Mouse (Mus musculus): ENCODE data around the gene Gm10972.
"Not testable (repeated sequence)": the region's sequence is repeated elsewhere in the genome, so short reads cannot be mapped to it uniquely, and the experiment has no call there.

Gm10972 gene

DNA sequence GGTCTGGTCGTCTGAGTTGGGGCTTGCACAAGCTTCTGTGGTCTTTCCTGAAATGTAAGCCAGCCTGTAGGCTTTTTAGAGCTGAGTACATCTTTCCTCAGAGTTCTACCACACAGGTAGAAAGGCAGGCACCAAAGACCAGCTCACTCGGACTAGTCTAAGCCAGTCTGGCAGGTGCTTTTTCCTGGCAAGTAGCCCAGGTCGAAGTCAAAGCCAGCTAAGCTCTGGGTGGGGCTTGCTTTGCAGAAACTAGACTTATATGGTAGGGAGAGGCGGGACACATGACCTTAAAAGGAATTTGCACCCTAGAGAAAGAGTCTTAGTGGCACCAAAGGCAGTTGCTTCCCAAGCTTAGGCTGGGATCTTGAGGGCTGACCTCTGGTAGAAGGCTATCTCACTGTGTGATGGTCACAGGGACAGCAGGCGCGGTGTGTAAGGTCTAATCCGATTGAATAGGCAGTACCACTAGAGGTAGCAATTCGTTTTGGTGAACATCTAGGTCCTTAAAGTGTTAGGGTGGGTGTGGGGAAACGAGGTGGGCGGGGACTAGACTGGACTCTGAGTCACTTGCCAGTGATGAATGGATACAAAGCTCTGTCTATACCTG is 16.3 kb downstream of the Gm10972 start:
- DNase-seq (ENCODE audit: low spot score) = peak; percentile 7

DNA sequence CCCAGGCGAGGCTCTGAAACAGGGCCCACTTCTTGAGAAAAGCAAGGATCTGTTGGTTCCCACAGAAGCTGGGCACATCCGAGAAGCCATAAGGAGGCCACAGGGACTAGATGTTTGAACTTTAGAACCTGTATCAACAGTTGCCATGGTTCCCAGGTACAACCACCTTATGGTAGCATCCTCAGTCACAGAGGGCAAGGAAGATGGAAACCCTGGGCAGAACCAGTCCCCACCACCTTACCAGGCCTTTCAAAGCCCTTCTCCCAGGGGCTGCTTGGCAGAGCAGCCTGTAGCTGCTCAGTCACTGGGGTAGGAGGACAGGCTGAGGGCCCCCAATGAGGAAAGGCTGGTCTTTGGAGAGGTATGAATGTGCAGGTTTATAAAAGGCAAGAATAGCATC is 17.9 kb downstream of the Gm10972 start:
- DNase-seq (ENCODE audit: low spot score) = not testable (repeated sequence)

DNA sequence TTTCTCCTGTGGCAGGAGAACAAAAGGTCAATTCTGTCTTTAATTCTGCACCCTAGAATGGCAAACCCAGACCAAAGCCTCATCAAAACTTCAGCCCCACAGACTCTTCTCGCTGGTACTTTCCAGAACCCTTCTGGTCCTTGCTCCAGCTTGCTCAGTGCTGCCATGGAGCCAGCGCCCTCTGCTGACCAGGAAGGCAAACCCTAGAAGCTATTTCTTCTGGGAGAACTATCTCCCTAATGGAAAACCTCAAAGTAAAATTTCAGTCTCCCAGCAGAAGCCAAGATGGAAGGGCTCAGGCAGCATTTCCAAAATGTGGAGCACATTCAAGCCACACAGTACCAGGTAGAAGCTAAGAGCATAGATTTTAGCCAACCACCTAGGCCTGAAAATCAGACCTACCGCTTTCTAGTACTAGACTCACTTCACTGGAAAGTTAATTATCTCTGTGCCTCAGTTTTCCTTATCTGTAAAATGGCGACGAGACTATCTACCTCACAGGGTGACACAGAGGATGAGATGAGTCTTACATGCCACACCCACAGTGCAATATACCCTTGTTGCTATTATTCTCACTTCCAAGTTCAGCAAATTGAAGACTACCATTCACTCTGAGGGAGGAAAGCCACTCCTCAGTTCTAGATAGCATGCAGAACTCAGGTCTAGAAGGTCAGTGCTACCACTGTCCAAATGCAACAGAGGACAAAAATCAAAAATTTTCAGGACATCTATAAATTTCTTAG is 22.3 kb downstream of the Gm10972 start:
- DNase-seq (ENCODE audit: low spot score) = not testable (repeated sequence)

DNA sequence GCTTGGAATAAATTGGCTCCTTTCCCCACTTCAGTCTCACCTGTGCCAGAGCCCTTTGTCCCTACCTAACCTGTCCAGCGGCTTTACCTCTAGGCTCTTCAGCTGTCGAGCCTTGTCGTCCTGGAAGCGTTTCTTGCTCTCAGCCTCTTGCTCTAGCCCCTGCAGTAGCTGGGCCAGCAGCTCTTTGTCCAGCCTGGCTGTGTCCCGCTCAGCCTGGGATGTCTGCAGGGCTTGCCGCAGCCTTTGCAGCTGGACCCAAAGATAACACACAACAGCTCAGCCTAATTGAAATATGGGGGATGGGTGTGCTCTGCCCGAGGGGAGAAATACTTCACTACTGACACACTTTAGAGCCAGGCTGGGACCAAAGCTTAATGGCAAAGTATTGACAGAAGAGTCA is 23.0 kb downstream of the Gm10972 start:
- DNase-seq (ENCODE audit: low spot score) = peak; percentile 11

DNA sequence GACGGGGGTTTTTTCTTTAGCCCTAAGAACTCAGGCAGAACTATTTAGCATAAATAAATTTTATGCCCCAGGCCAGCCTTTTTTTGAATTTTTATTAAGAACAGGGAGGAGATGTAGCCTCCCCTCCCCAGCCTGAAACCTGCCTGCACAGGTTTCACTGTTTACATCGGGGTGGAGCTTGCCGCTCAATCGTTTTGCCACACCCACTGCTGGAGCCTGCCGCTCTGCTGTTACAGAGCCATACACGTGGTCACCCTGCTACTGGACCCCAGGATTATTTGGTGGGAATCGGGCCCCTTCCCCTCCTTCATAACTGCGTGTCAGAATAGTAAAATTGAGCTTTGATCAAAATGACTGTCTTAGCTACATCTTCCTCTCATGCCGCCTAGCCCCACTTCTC is 32.2 kb downstream of the Gm10972 start:
- DNase-seq (ENCODE audit: low spot score) = not testable (repeated sequence)

DNA sequence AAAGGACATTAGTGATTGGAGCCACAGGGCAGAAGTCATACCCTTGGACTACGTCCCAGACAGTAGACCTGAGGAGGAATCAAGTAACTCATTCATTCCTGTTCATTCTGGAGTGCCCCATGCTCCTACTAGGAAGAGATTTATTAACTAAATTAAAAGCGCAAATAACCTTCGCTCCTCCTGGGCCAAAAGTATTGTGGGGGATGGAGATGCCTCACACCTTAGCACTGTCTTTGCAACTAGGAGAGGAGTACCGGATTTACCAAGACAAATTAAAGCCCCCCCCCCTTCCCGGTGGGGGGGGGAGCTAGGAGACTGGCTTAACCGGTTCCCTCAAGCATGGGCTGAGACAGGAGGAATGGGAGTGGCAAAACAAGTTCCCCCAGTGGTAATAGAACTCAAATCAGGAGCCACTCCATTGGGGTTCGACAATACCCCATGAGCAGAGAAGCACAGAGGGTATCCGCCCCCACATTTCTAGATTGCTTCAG is 36.5 kb downstream of the Gm10972 start:
- DNase-seq (ENCODE audit: low spot score) = no peak

DNA sequence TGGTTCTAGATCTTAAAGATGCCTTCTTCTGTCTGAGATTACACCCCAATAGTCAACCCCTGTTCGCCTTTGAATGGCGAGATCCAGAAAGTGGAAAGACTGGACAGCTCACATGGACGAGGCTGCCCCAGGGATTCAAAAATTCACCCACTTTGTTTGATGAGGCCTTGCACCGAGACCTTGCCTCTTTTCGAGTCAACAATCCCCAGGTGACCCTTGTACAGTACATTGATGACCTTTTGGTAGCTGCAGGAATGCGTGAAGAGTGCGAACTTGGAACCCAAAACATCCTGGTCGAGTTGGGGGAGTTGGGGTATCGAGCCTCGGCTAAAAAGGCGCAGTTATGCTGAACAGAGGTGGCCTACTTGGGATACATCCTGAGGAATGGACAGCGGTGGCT is 37.1 kb downstream of the Gm10972 start:
- not testable (repeated sequence) for DNase-seq (ENCODE audit: low spot score)

DNA sequence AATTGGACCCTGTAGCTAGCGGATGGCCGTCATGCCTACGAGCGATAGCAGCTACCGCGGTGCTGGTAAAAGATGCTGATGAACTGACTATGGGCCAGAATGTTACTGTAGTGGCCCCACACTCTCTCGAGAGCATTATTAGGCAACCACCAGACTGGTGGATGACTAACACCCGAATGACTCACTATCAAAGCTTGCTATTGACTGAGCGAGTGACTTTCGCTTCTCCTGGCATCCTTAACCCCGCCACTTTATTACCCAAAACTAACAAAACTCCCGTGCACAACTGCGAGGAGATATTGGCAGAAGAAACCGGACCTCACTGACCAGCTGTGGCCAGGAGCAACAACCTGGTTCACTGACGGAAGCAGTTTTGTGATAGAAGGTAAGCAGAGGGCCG is 37.9 kb downstream of the Gm10972 start:
- no peak for DNase-seq (ENCODE audit: low spot score)

DNA sequence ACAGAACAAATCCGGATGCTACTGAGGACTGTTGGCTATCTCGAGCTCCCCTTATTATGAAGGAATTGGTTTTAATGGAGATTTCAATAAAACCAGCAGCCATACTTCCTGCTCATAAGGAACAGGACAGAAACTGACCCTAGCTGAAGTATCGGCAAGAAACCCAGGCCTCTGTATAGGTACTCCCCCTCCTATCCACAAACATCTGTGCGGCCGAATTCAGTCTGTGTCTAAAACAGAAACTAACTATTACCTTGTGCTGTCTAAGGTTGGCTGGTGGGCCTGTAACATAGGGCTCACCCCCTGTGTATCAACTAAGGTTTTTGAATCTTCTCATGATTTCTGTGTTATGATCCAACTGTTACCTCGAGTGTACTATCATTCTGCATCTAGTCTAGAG is 40.7 kb downstream of the Gm10972 start:
- DNase-seq (ENCODE audit: low spot score) = no peak

DNA sequence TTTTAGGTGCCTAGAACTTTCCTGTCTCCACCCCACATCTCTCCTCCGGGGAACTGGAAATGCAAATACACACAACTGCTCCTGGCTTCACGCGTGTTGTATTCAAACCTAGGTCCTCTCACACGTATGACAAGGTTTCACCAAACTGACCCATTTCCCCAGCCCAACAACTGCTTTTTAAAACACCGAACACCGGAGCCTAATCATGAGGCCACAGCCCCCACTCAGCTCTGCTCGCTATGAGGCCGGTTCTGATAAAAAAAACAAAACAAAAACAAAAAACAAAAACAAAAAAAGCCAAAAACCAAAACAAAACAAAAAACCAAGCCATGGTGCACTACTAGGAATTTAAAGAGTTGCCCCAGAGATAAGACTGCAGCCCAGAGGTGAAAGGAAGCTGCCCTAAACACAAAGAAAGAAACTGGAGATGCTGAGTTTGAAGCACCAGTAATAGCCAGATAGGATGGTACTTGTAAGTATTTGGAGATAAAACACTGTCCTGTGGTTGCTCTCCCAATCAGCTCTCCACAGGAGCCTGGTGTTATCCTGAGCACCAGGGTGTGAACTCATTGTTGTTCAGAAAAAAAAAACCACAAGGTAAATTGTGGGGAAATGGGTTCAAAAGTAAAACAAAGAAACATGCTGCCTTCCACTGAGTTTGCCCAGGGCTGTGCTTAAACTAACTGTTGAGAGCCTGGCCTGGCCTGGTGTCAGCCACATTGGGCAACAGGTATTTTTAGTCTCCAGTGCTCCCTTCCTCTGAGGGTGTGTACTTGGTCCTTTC is 43.3 kb downstream of the Gm10972 start:
- DNase-seq (ENCODE audit: low spot score) = not testable (repeated sequence)

DNA sequence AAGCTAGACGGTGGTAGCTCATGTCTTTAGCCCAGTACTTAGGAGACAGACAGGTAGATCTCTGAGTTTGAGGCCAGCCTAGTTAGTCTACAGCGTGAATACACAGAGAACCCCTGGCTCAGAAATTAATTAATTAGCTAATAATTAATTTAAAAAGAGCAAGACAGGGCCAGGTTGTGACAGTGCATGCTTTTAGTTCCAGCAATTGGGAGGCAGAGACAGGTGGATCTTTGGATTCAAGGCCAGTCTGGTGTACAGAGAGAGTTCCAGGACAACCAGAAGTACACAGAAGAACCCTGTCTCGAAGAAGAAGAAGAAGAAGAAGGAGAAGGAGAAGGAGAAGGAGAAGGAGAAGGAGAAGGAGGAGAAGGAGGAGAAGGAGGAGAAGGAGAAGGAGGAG is 45.8 kb downstream of the Gm10972 start:
- not testable (repeated sequence) for DNase-seq (ENCODE audit: low spot score)

DNA sequence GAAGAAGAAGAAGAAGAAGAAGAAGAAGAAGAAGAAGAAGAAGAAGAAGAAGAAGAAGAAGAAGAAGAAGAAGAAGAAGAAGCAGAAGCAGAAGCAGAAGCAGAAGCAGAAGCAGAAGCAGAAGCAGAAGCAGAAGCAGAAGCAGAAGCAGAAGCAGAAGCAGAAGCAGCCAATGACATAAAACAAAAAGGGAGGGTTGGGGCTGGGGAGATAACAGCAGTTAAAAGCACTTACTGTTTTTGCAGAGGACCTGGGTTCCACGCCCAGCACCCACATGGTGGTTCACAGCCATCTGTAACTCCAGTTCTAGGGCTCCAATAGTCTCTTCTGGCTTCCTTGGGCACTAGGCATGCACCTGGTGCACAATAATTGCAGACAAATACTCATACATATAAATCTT is 46.3 kb downstream of the Gm10972 start:
- not testable (repeated sequence) for DNase-seq (ENCODE audit: low spot score)

DNA sequence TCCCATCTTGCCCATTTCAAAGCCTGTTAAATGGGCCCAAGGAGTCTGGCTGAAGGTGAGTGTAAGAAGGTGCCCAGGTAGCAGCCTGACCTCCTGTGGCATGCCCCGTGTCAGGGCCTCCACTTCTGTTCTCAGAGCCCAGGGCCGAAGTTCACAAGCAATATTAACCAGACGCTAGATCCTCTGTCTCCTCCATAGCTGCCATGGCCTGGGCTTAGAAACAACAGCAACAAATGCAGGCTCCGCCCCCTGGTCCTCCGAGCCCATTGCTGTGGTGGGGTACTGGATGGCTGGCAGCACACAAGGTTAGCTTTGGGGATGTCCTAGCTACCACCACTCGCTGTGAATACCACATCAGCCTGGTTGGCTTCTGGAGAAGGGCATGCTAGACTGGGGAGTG is 47.2 kb downstream of the Gm10972 start:
- not testable (repeated sequence) for DNase-seq (ENCODE audit: low spot score)

DNA sequence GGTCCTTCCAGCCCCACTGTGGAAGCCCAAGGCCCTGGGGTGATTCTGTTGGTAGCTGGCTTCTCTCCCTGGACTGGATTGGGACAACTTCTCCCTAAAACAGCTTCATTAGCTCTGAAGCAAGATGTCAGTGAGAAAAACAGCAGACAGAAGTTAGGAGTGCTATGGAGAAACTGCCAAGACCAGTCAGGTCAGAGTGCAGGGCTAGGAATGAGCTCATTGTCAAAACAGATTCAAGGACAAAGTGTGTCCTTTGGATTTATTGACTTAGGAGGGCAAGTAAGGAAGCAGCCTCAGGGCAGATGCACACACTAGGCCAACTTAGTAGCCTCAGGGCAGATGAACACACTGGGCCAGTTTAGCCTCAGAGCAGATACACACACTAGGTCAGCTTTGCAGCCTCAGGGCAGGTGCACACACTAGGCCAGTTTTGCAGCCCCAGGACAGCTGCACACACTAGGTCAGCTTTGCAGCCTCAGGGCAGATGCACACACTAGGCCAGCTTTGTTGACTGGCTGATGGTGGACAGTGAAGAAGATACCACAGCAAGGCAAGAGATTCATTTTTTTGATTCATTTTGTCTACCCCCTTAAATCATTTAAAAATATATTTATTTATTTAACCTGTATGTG is 47.8 kb downstream of the Gm10972 start:
- DNase-seq (ENCODE audit: low spot score) = no peak

DNA sequence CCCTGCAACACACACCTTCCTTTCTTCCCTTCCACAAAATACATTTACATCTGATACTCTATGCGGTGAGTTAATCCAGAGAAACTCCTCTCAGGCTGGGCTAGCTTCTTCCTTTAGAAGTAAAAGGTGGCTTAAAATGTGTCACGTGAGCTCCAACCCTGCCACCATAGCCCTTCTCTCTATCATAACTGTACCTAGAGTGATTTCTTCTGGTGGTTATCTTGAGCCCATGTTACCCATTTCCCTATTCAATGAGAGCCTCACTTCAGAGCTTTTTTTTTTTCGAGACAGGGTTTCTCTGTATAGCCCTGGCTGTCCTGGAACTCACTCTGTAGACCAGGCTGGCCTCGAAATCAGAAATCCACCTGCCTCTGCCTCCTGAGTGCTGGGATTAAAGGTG is 48.8 kb downstream of the Gm10972 start:
- not testable (repeated sequence) for DNase-seq (ENCODE audit: low spot score)

All from spleen, adult 12 weeks (tissue).